Mouse (Mus musculus) NIH3T3 (cell line): ENCODE results near the gene Enho.

Experiments
- DNase-seq: peaks from one replicate; pipeline ENCODE4 v3.0.0-alpha.2; 2012; ENCODE audit warnings: low read depth

The Enho gene

DNA sequence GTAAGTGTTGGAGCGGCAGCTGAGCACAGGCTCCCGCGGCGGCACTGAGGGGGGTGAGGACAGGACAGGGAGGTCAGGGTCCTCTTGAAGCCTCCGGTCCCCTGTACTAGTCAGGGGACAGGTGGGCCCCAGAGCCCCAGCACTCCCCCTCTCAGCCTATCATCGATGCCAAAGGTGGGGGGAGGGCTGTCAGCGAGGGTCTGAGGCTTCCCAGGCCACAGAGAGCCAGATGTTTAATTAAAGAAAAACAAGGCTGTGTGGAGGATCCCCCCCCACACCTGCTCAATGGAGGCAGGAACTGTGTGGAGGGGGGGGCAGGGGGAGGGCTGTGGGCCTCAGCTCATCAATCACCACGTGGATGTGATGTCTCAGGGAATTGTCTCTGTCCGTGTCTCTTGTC, 23.5 kb upstream of the Enho start:
- no peak for DNase-seq

GRCm38 (mm10) chr4:41662723-41663122, 22.6 kb upstream of the Enho start:
- DNase-seq: no peak

- peak; percentile 14 for DNase-seq
These were observed 20.8 kb upstream of the Enho start for GRCm38 (mm10) chr4:41660851-41661430.

- DNase-seq: no peak
These were observed 19.4 kb upstream of the Enho start for GRCm38 (mm10) chr4:41659556-41659955.

- no peak for DNase-seq
These were observed 18.7 kb upstream of the Enho start for GRCm38 (mm10) chr4:41658566-41659384.

DNA sequence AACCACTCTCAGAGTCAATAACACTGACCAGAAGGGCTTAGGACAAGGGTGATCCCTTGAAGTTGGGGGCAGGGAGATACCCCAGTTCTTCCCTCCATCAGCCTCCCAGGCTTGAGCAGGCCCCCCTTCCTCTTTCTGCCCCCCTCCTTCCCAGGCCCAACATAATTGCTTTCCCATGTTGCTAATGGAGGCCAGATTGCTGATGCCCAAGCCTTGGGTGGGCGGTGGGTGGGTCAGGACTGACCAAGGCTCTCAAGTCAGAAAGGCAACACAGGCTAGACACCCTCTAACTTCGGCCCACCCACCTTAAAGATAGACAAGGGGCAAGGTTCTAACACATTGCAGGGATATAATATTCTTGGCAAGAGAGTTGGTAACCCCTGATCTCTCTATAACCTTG, 15.4 kb upstream of the Enho start:
- no peak for DNase-seq

GRCm38 (mm10) chr4:41654217-41654616, 14.1 kb upstream of the Enho start:
- DNase-seq: peak; percentile 63

DNA sequence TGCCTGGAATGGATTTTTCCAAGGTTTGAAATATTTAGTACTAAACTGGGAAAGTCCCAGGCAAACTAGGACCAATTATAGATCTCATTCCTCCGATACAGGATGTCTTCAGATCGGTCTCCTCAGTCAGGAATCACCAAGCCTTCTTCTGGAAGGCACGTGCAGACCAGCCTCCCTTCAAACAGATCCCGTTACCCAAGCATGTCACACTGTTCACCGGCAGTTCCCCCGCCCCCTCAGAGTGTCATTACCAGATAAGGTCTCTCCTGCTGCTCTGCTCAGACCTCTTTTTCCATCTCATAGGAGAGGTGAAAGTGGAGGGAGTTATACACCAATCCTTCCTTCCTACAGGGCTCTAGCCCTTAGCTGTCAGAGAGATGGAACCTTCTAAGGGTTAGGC, 13.6 kb upstream of the Enho start:
- DNase-seq: no peak

GRCm38 (mm10) chr4:41653296-41653695, 13.2 kb upstream of the Enho start:
- peak; percentile 79 for DNase-seq

DNA sequence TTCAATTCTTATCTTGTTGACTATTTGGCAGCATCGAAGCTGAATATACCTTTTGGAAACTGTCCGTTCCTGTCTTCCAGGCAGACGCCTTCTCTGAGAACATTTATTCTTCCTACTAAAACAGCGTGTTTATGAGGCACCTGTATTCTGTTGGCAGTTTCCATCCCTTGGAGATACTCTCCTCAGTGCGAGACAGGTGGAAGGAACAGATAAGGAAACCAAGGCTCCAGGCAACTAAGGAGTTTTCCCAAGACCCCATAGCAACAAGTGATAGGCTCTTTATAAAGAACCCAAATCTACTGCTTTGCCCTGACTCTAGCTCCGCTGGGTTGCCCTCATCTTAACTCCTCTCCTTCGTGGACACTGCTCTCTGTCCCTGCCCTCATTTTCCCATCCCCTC, 8.5 kb upstream of the Enho start:
- DNase-seq: no peak

DNA sequence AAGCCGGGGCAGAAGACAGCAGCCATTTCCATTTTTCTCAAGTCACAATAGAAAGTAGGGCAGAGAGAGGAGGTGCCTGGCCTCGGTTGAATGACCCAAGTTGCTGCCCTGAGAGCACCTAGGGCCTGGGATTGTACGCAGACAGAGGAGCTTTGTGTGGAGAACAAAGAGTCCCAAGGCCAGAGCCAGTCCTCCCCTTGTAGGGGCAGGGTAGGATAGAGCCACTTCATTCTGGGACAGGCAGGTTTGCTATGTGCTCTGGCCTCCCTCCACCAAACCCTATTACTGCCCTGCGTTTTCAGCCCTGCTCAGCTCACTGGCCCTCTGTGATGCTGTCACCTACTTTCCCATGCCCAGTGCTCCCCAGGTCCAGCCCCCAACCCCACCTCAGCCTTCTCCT, 8.0 kb upstream of the Enho start:
- DNase-seq: no peak

DNA sequence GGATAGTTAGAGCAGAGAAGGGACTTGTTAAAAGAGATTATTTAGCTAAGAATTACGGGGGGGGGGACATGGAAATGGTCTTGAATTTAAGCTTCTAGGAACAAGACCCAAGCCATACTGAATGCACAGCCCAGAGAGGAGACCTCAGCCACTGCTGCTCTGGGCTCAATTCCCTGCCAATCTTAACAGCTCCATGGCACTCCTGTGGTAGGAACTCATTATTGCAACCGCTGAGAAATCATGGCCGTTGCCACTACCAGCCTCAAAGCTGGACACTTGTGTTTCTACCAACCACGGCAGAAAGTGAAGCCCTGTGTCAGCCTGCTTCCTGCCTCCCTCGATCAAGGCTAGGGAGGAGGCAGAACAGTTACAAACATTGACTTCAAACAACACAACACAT, 5.4 kb upstream of the Enho start:
- DNase-seq: peak; percentile 46

- DNase-seq: no peak
These were observed 1.2 kb upstream of the Enho start for GRCm38 (mm10) chr4:41641199-41641822.

DNA sequence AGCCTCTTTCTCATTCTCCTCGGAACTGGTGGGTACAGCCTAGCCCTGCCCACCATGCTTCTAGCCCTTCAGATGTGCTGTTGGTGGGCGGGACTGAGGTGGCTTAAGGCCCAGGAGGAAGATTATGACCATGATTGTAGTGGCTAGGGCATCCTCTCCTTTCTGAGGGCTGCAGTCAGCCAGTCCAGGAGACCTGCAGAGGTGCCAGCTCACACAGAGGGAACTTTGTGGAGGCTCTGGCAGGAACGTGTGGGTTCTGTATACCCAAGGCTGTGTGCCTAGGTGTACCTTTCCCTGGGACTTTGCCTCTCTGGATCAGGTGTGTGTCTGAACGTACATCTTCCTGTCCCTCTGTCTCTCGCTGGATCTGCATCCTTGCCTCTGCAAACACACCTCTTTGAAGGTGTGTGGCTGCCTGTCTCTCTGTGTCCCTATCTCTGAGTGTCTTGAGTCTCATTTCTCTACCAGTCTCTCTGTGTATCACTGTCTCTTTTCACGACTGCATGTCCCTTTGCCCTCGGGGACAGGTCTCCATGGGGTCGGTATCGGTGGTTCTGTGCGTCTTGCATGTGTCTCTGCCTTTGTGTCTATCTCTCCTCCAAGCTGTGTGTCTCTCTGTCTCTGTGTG, 796 bp downstream of the Enho start:
- DNase-seq: no peak

- DNase-seq: no peak
These were observed 1.3 kb downstream of the Enho start for GRCm38 (mm10) chr4:41638828-41639213.

DNA sequence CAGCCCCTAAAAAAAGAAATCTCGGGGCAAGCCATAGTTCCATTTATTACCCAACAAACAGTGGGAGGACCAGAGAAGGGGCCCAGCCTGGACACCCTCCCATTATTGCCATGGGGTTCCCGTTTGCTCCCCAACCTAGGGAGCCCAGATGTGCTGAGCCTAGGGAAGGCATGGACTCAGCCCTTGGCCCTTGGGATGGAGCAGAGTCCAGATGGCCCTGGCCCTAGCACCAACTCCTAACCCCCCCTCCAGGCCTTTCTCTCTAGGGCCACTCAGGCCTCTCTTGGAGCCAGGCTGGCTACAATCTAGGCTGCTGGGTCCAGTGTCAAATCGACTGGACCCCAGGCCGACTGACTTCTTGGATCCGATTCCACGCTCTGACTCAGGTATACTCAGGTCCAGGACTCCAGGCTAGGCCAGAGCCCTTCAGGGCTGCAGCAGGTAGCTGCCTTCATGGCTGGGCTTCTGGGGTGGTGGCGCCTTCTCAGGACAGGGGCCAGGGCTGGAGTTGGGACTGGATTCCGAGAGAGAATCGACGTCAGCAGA, 1.9 kb downstream of the Enho start:
- no peak for DNase-seq

- DNase-seq: no peak
These were observed 3.1 kb downstream of the Enho start for GRCm38 (mm10) chr4:41636882-41637635.

GRCm38 (mm10) chr4:41636366-41636765, 3.8 kb downstream of the Enho start:
- no peak for DNase-seq

DNA sequence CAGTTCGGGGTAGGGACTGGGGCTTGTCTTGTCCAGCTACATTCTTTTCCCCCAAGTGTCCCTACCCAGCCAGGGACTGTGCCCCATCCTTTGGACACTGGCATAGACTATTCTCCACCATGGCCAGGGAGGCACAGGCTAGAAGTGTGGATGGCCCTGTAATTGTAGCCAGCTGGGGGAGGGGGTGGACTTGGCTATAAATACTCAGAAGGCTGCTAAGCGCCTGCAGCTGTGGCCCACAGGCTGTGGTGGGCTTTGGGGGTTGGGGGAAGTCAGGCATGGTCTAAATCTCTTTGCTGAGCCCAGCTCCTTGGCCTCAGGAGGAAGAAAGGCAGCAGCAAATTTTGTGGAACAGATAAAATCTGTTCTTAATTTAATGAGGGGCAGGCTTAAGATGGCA, 4.2 kb downstream of the Enho start:
- DNase-seq: no peak

- DNase-seq: no peak
These were observed 4.9 kb downstream of the Enho start for GRCm38 (mm10) chr4:41635224-41635623.

DNA sequence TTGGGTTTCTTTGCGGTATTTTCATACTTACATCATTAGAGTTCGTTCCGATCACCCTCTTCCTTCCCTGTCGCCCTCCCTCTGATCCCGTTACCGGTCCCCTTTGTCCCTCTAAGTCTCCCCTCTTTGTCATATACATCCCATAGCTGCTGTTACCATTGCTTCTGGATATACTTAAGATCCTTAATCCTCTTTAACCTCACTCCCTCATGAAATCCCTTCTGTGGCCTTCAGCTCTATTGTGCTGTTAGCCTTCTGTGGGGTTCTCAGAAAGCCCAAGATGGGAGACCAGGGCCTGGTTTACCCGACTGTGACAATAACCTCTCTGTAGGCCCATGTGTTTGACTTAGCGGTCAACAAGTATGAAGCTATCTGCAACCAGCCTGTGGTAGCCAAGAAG, 5.5 kb downstream of the Enho start:
- no peak for DNase-seq

GRCm38 (mm10) chr4:41633001-41633400, 7.1 kb downstream of the Enho start:
- no peak for DNase-seq
